Mouse (Mus musculus) limb, embryonic 14.5 days (tissue): ENCODE data around the gene Trpv2. TPM values are rescaled to one million over a fixed set of nuclear protein-coding genes. Genes with fewer than 3 reads are reported as not detected.

ENCODE experiments used
- ATAC-seq: fragments of 200-750 bp; cut with Nextera tagmentation; 2 replicates; pipeline ENCODE4 v1.8.0; 2017; ENCODE audit warnings: low read depth, moderate number of reproducible peaks, moderate TSS enrichment; ENCODE audit not compliant: low FRiP score
- DNase-seq: peaks from one replicate; pipeline ENCODE4 v3.0.0-alpha.2; 2015; ENCODE audit warnings: low spot score
- H3K27ac ChIP-seq: fragments of 300-500 bp; sonication (generic); replicated peaks from 2 replicates; pipeline ENCODE4 v1.5.1; 2014; ENCODE audit warnings: low read depth, mild to moderate bottlenecking, low read length, moderate library complexity, mixed read lengths
- H3K27me3 ChIP-seq: fragments of 300-500 bp; sonication (generic); 2 replicates; pipeline ENCODE4 v1.6.1; 2014; ENCODE audit warnings: low read length, mixed read lengths; ENCODE audit not compliant: control insufficient read depth, insufficient read depth
- H3K36me3 ChIP-seq: fragments of 300-500 bp; sonication (generic); 2 replicates; pipeline ENCODE4 v1.6.1; 2014; ENCODE audit warnings: mild to moderate bottlenecking, low read length, moderate library complexity, mixed read lengths; ENCODE audit not compliant: control insufficient read depth, insufficient read depth
- H3K4me1 ChIP-seq: fragments of 300-500 bp; sonication (generic); 2 replicates; pipeline ENCODE4 v1.6.1; 2014; ENCODE audit warnings: antibody characterized with exemption, low read length, mixed read lengths; ENCODE audit not compliant: control insufficient read depth, insufficient read depth
- H3K4me2 ChIP-seq: fragments of 300-500 bp; sonication (generic); replicated peaks from 2 replicates; pipeline ENCODE4 v1.6.1; 2014; ENCODE audit warnings: low read depth, mild to moderate bottlenecking, low read length, moderate library complexity; ENCODE audit not compliant: severe bottlenecking
- H3K4me3 ChIP-seq: fragments of 300-500 bp; sonication (generic); replicated peaks from 2 replicates; pipeline ENCODE4 v1.5.1; 2014; ENCODE audit warnings: low read length
- H3K9ac ChIP-seq: fragments of 300-500 bp; sonication (generic); 2 replicates; pipeline ENCODE4 v1.6.1; 2014; ENCODE audit warnings: mild to moderate bottlenecking, low read depth, low read length, moderate library complexity; ENCODE audit not compliant: severe bottlenecking
- H3K9me3 ChIP-seq: fragments of 300-500 bp; sonication (generic); 2 replicates; pipeline ENCODE4 v1.6.1; 2016; ENCODE audit warnings: low read length; ENCODE audit not compliant: control insufficient read depth
- POLR2A ChIP-seq: fragments of 200-500 bp; IDR thresholded peaks from 2 replicates; pipeline ENCODE4 v1.8.0; 2012; ENCODE audit warnings: inconsistent platforms, mild to moderate bottlenecking, moderate library complexity, borderline replicate concordance; ENCODE audit not compliant: insufficient read depth, insufficient read length; ENCODE audit errors: extremely low read depth
- WGBS: fragments of 180-500 bp; shearing (Covaris S2); extraction: QIAGEN DNeasy Blood & Tissue Kit; methylation state at CpG from one replicate; pipeline ENCODE4 v1.1.7; 2014; 5-methylcytosine and 5-hydroxymethylcytosine counted together
- polyA plus RNA-seq, 2 experiments: library from polyadenylated mRNA; depleted of rRNA in 1 of 2; stranded (reverse) in 1 of 2; unstranded in 1 of 2; fragments of >200 nt; fragmentation: Nextera tagmentation in 1 of 2; extraction: Ambion mirVana in 1 of 2; gene quantifications; 2 replicates each; pipeline versions ENCODE4 v1.2.1 to v1.2.3; 2012 to 2014

Gene Trpv2
- polyA plus RNA-seq, 2 experiments, result 2.7 to 2.9 TPM

DNA sequence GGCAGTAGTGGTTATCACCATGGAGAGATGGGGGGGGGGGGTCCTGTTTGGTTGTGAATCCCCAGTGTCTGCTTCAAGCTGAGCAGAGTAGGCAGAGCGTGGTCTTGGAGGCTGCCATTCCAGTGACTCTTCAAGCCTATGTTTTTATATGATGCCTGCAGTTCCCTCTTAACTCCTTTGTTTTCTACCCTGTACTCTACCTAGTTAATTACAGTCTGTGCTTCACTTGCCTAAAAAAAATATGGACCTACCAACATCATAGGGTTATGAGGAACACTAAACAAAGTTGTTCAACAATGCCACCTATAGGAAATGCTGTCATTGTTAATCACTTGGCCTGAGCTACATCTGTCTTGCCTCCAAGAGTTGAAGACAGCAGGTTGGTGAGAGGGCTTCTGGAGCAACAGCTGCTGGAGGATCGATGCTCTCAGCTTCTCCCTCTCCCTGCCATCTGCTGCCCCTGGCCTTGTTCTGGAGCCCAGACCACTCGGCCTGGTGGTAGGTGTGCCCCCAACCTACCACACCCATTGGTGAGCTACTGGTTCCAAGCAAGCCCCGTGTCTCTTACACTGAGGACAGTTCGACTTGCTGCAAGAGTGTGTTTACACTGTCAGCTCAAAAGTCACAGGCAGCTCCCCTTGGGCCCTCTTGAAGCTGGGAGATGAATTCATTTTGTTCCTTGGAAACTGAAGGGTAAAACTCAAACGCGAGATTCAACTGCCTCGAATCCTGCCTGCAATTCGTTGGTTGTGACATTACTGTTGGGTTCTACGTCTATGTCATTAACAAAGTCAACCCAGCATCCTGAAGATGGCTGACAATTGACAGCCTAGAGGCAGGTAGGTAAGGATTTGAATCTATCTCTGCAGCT lies 32.2 kb downstream of the Trpv2 start:
- peaks cover 19% of the 10 kb centered on the region for H3K4me1 ChIP-seq
- no peaks in the 10 kb centered on the region for H3K27me3 ChIP-seq
- 0 out of 2 replicates have a peak overlapping the region, but pooled peaks have one; percentile 19 for H3K27ac ChIP-seq
- peaks cover 64% of the 10 kb centered on the region for H3K36me3 ChIP-seq
- no peak overlapping the region for H3K4me3 ChIP-seq
- no peak for TF ChIP-seq POLR2A
- H3K9me3 ChIP-seq, result no peaks in the 10 kb centered on the region
- ATAC-seq (no peak), DNase-seq (no peak)
- no peak overlapping the region; the same call in 1 of the 2 replicates for H3K9ac ChIP-seq
- 66% methylated on average over 10 of the region's 10 CpGs for WGBS
- no peak overlapping the region for H3K4me2 ChIP-seq

DNA sequence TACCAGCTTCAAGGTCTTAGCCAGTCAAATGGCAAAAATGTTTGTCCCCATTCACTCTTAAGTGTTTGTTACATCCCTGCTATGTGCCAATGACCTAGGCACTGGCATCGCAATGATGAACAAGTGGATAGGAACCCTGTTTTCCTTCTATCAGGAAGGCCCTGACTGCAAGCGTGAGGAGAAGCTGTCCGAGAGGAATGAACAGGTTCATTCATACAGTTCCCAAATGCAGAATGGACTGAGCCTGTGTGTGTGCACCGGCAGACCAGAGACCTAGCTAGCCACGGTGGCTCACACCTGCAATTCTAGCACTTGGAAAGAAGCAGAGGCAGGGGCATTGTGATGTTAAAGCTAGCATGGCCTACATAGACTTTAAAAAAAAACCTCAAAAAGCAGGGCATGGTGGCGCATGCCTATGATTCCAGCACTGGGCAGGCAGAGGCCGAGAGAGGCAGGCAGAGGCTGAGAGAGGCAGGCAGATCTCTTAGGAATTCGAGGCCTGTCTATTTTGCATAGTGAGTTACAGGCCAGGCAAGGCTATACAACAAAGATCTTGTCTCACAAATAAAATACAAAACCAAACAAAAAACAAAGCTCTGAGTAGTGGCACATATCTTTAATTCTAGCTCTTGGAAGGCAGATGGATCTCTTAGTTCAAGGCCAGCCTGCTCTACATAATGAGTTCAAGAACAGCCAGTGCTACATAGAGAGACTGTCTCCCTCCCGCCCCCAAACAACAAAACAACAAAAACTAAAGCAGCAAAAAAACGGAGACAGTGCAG lies 33.1 kb downstream of the Trpv2 start:
- Histone ChIP-seq H3K4me2 (no peak overlapping the region), H3K36me3 (peaks cover 71% of the 10 kb centered on the region), H3K27me3 (no peaks in the 10 kb centered on the region), H3K27ac (no peak overlapping the region), H3K4me3 (no peak overlapping the region), H3K4me1 (peaks cover 17% of the 10 kb centered on the region), H3K9ac (no peak overlapping the region), H3K9me3 (no peaks in the 10 kb centered on the region)
- no peak for DNase-seq
- TF ChIP-seq POLR2A, result no peak
- no peak for ATAC-seq
- WGBS, result 68% methylated on average over 10 of the region's 10 CpGs

DNA sequence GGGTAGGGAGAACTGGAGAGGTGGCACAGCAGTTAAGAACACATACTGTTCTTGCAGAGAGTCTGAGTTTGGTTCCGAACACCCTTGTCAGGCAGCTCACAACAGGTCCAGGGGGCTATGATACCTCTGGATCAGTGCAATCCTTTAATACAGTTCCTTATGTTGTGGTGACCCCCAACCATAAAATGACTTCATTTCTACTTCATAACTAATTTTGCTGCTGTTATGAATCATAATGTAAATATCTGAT lies 33.6 kb downstream of the Trpv2 start:
- TF ChIP-seq POLR2A, result no peak
- Histone ChIP-seq H3K27ac (no peak overlapping the region), H3K36me3 (peaks cover 76% of the 10 kb centered on the region), H3K4me1 (peaks cover 17% of the 10 kb centered on the region), H3K9ac (no peak overlapping the region), H3K27me3 (no peaks in the 10 kb centered on the region), H3K9me3 (no peaks in the 10 kb centered on the region), H3K4me2 (no peak overlapping the region), H3K4me3 (no peak overlapping the region)
- ATAC-seq (no peak), DNase-seq (no peak)
- WGBS, result 88% methylated on average over 1 of the region's 1 CpGs

DNA sequence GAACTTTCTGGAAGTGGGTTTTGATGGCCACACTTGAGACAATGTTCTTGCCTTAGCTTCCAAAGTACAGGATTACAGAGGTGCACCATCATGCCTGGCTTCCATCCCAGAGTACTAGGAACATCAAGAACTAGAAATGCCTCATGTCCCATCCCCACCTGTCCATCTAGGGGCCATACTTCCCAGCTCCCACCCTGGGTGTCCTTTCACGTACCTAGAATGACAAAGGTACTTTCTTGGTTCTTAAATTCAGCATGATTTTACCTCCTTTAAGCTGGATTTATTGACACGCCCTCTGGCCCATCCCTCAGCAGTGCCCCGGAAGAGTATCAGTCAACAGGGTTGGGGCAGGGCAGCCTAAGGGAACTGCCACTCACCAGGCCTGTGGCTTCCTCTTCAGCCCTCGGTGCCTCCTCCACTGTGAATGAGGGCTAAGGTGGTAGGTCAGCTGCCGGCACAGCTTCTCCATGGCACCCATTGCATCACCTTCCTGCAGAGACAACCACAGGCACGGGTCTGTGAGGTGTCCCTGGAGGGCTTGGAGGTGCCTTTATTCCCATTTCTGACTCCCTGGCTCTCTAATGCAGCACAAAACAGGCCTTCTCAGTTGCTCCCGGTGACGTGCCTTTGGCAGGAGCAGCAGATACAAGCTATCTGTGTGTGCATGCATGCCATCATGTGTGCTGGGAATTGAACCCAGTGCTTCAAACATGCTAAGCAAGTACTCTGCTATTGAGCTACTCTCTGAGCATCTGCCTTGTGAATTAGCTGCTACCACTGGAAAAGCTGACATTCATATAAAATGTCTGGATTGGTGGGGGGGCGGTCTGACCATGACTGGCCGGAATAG lies 34.8 kb downstream of the Trpv2 start:
- no peak for ATAC-seq
- DNase-seq, result no peak
- no peak for TF ChIP-seq POLR2A
- Histone ChIP-seq H3K4me3 (no peak overlapping the region), H3K9me3 (no peaks in the 10 kb centered on the region), H3K4me2 (no peak overlapping the region), H3K4me1 (peaks cover 21% of the 10 kb centered on the region), H3K27ac (no peak overlapping the region), H3K27me3 (no peaks in the 10 kb centered on the region), H3K9ac (no peak overlapping the region), H3K36me3 (peaks cover 69% of the 10 kb centered on the region)
- 82% methylated on average over 10 of the region's 10 CpGs for WGBS

DNA sequence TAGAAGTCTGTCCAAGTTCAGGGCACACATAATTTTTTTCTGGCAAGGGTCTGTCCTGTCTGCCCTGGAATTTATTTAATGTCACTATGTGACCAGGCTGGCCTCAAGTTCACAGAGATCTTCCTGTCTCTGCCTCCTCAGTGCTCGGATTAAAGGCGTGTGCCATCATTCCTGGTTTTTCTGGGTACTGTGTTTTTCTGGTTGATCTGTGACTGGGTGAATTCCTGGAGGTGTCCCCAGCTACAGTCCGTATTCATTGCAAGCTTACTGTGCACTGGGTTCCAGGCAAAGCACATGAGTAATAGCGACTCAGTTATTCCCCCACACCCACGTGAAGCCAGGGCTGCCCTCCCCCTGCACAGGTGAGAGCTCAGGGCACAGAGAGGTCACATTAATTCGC lies 36.0 kb downstream of the Trpv2 start:
- TF ChIP-seq POLR2A, result no peak
- DNase-seq, result no peak
- no peak overlapping the region for H3K4me2 ChIP-seq
- peaks cover 56% of the 10 kb centered on the region for H3K36me3 ChIP-seq
- no peak overlapping the region for H3K4me3 ChIP-seq
- H3K9me3 ChIP-seq, result no peaks in the 10 kb centered on the region
- H3K9ac ChIP-seq, result no peak overlapping the region
- no peak overlapping the region for H3K27ac ChIP-seq
- WGBS, result 78% methylated on average over 6 of the region's 6 CpGs
- no peaks in the 10 kb centered on the region for H3K27me3 ChIP-seq
- peaks cover 9% of the 10 kb centered on the region; the same call in 1 of the 2 replicates for H3K4me1 ChIP-seq
- no peak for ATAC-seq
